Mouse (Mus musculus) CH12F3 (cell line): ENCODE measurements around the gene Heatr4.

Experiments used
- in situ Hi-C: fragments of 300-500 bp; cut with MboI; formaldehyde crosslinking; loops from 2 replicates; pipeline ENCODE4 v1.14.3; 2020; ENCODE audit warnings: low sequenced_read_pairs

The Heatr4 gene

DNA sequence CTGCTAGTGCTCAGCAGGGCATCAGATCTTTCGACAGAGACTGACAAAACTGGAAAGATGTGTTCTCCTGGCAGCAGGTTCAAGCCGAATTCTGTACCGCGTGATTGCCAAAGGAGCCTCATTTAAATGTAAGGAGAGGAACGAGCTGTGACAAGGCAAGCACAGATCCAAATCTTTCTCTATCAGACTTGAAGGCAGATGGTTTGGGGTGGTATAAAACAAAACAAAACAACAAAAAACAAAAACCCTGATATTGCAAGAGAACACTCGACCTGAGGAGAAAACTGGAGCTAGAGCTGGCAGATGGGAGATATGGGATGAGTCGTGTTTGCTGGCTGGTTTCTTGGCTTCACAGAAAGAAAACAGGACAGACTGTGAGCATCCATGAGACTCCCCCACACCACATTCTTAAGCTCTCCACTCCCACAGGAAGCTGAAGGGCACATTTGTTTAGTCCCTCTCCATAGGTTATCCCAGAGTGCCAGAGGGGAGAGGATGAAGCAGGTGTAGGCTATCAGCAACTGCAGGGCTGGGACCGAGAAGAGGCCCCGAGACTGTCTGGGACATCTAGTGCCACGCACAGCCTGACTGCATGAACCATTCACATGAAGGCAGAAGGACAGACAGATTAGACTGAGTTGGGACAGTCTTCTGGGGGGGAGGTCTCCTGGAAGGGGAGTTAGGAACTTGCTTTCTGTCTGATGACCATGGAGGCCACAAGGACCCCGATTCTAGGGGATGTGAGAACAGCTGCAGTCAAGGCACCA lies 13.9 kb upstream of the Heatr4 start:
- in situ Hi-C loops: no loop called here

DNA sequence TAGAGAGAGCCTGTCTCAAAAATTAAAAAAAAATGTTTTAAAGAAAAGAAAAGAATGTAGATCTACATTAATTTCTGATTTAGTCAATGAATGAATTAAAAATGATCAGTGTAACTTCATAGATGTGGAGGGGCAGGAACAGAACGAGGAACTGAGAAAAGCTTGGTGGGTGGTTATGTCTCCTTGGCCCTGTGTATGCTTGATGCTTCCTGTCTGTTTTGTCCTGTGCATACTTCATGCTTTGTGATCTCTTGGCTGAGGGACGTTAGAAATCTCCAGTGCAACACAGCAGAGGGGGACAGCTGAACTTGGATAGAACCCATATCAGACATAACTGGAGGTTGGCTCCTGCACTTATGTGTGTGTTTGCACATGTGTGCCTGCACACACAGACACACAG lies 12.6 kb upstream of the Heatr4 start:
- in situ Hi-C loops: no loop called here

DNA sequence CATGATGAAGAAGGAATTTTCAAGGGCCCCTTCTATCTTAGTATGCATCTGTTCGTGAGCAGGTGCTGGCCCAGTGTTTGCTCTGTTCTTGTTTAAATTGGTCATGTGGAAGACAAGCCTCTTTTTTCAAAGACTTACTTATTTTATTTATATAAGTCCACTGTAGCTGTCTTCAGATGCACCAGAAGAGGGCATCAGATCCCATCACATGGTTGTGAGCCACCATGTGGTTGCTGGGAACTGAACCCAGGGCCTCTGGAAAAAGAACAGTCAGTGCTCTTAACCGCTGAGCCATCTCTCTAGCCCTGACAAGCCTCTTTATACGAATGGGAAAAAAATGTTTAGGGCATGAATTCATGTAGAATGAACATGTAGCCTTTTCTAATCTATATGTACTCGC lies 4.7 kb upstream of the Heatr4 start:
- in situ Hi-C loops: no loop called here

DNA sequence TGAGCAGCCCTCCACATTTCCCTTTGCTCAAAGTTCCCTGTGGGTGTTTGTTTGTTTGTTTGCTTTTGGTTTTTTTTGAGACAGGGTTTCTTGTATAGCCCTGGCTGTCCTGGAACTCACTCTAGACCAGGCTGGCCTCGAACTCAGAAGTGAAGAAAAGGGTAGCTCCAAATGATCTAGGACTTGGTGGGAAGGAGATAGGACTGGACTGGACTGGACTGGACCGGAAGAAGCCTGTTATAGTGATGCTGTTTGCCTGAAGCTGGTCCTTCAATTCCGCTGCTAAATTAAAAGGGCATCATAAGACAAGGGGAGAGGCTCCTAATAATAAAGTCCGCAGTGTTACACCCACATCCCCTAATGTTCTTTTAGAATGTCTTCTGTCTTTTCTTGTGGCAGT lies 3.8 kb upstream of the Heatr4 start:
- in situ Hi-C loops: no loop called here

DNA sequence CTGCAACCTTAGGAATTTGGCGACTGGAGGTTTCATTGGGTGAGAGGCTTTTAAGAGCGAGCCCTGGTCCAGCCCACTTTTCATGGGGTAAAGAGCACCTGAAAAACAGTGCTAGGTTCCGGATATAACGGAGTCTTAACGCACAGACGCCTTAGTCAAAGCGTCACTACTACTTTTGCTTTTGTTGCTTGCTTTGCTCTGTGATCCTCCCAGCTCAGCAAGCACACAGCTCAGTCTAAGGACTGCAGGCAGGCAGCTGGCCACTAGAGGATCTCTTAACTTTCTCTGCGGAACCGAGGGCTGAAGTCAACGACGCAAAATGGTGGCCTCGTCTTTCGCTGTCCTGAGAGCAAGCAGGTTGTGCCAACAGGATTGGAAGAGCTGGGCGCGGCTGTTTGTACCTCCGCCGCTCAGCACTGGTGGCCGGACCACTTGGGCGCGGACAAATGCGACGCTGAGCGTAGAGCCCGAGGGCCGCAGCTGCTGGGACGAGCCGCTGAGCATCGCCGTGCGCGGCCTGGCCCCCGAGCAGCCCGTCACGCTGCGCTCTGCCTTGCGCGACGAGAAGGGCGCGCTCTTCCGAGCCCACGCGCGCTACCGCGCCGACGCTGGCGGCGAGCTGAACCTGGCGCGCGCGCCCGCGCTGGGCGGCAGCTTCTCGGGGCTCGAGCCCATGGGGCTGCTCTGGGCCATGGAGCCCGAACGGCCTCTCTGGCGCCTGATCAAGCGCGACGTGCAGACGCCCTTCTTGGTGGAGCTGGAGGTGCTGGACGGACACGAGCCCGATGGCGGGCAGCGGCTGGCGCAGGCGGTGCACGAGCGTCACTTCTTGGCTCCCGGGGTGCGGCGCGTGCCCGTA lies 3.2 kb upstream of the Heatr4 start, which contains the start of gene Acot2:
Gene Acot2, plus strand, starts transcription at position 279 of the 859 bp plus-strand sequence.
- in situ Hi-C loops: no loop called here

DNA sequence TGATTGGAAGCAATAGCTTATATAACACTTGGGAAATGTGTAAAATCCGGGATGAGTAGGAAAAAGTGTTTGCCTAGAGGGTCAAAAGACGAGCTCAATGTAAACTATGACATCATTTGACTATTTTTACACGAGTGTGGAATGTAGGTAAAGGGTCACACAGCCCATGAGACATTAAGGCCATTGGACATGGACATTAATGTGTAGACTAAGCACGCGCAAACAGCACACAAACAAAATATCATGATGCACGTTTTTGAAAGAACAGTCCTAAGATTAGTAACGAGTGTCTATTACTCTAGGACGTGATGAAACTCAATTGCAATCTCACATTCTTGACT lies 2.6 kb upstream of the Heatr4 start:
- in situ Hi-C loops: no loop called here

DNA sequence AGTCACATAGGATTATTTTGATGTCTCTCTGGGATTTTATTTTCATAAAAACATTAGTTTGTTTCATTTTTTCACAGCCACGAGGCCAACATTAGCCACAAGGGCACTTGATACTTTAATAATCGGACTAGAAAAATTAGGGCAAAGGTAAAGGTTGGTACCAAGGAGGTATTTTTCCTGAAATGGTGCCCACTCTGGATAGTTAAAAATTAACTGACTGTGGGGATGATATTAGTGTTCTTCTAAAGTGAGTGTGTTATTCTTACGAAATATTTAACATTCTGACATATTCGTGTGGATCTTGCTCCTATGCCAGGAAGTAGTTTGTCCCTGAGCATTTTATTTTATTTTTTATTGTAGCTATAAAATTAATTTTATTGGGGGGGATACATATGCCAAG lies 3.0 kb downstream of the Heatr4 start:
- in situ Hi-C loops: no loop called here

DNA sequence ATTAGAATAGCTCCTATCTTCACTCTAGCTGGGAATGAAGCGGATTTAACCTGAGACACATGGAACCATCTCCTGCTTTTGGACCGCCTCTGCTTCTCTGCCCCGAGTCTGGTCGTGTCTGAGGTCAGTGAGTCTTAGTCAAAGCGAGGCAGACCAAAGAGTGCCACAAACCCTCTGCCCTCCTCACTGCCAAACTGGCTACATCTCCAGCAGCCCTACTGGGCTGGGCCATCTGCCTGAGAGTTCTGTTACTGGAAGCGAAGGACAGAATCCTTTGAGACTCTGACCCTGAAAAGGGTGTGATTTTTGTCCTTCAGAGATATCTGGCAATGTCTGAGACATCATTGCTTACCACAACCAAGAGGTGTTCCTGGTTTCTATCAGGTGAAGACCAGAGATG lies 5.8 kb downstream of the Heatr4 start:
- in situ Hi-C loops: no loop called here

DNA sequence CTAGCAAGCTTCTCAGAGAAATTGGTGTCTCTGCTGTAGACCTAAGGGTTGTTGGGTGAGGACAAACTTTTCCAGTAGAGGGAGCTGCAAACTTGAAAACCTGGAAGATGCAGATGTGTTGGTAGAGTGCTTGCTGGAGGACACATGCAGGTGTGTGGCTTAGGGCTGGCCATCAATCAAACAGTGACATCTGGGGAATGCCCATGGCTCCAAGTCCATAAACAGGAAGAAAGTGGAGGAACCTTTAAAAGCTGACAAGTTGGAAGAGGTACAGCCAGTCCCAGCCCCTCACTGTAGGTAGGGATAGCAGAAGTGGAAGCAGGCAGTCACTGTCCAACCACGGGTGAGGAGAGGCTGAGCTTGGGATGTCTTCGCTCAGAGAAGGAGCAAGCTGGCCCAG lies 12.5 kb downstream of the Heatr4 start:
- in situ Hi-C loops: no loop called here

DNA sequence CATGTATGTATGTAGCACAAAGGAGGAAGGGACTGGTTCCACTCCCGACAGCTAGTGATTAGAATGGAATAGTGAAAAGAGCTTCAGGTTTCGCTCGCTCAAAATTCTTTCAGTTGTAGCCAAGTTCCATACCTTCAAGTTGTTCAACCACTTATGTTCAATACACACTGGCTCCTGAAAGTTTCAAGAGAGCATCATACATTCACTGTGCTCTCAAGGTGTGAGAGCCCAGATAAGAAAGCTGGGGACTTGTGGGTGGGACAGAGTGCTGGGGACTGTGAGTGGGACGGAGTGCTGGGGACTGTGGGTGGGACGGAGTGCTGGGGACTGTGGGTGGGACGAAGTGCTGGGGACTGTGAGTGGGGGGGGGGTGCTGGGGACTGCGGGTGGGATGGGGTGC lies 19.4 kb downstream of the Heatr4 start:
- in situ Hi-C loops: no loop called here

DNA sequence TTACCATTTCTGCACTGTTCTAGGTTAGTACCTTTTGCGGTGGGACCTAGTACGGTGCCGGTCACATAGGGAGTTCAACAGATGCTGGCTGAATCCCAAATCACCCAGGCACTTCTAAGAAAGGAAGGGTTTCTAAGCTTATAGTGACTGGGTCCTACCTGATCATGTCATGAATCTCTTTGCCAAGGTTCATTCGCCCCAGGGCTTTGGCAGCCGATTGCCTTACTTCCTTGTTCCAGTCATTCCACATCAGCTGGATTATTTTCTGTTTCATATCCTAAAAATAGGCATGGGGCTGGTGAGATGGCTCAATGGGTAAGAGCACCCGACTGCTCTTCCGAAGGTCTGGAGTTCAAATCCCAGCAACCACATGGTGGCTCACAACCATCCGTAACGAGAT lies 26.4 kb downstream of the Heatr4 start:
- in situ Hi-C loops: no loop called here

DNA sequence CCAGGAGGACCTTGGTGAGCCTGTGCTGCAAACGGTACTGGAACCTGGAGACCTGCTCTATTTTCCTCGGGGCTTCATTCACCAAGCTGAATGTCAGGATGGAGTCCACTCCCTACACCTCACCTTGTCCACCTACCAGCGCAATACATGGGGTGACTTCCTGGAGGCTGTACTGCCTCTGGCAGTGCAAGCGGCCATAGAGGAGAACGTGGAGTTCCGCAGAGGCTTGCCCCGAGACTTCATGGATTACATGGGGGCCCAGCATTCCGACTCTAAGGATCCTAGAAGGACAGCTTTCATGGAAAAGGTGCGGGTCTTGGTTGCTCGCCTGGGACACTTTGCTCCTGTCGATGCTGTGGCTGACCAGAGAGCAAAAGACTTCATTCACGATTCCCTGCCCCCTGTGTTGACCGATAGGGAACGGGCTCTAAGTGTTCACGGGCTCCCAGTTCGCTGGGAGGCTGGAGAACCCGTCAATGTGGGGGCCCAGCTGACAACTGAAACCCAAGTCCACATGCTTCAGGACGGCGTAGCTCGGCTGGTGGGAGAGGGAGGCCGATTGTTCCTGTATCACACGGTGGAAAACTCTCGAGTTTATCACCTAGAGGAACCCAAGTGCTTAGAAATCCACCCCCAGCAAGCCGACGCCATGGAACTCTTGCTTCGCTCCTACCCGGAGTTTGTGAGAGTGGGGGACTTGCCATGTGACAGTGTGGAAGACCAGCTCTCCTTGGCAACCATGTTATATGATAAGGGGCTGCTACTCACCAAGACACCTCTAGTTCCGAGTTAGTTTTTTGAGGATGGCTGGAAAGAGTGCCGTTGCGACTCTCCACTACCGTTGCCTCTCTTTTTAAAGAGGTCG lies 32.7 kb downstream of the Heatr4 start:
- in situ Hi-C loops: no loop called here

DNA sequence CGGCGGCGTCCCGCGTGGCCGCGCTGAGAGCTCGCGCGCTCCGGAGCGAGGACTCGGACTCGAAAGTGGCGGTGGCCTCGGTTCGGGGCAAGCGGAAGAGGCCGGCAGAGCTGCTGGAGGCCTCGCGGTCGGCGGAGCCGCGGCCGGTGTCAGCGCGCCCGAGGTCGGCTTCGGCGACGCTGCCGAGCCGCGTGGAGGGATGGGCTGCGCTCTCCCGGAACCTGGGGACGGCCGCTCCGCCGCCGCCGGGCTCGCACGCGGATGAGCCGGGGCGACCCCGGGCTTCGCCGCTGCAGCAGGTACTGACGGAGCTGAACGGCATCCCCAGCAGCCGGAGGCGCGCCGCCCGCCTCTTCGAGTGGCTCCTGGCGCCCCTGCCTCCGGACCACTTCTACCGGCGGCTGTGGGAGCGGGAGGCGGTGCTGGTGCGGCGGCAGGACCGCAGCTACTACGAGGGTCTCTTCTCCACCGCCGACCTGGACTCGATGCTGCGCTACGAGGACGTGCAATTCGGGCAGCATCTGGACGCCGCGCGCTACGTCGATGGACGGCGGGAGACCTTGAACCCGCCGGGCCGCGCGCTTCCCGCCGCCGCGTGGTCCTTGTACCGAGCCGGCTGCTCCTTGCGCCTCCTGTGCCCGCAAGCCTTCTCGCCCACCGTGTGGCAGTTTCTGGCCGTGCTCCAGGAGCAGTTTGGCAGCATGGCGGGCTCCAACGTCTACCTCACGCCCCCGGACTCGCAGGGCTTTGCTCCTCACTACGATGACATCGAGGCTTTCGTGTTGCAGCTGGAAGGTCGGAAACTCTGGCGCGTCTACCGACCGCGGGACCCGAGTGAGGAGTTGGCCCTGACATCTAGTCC lies 33.6 kb downstream of the Heatr4 start:
- in situ Hi-C loops: no loop called here

DNA sequence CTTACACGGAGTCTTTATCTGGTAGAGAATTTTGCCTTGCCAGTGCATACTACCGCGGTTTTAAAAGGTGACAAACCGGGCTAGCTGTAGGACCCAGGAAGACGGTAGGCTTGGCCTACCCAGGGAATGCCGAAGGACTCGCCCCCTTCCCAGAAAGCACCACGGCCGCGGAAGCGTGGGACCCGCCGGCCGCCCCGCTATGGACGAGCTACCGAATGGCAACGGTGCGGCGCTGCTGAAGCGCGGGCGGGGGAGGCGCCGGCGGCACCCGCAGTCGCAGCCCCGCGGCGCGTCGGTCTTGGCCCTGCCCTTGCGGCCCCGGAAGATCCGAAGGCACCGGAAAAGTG lies 34.2 kb downstream of the Heatr4 start, which contains the start of gene Riox1:
Gene Riox1, plus strand, starts transcription at position 116 of the 347 bp plus-strand sequence.
- in situ Hi-C loops: no loop called here

DNA sequence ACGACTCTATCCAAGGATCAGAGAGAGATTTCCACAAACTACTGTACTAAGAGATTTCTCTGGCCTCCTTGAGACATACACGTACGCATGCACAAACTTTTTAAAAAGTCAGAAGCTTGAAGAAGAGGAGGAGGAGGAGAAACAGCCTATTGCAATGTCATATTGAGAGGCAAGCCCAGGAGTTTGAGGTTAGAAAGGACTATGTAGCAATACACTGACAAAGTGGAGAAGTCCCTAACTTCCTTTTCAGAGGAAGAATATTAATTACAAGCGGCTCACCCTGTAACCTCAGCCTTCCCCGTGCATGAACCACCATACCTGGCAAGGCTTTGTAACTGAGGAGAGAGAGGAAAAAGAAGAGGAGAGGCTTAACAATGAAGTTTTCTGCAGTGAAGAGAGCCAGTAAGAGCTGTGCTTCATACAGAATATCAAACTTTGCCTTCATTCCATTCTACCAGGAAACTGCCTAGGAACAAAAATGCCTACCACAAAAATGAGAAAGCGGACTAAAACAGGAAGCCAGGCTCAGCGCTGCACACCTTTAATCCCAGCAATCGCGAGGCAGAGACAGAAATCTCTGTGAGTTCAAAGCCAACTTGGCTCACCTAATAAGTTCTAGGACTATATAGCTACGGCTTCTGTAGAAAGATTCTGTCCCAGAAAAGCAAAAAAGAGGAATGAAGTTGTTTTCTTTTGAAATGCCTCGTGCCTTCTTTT lies 34.7 kb downstream of the Heatr4 start:
- in situ Hi-C loops: loop anchor here (25.0 kb wide), 1 partner anchor 238 kb away; no protein-coding TSS in a partner anchor

DNA sequence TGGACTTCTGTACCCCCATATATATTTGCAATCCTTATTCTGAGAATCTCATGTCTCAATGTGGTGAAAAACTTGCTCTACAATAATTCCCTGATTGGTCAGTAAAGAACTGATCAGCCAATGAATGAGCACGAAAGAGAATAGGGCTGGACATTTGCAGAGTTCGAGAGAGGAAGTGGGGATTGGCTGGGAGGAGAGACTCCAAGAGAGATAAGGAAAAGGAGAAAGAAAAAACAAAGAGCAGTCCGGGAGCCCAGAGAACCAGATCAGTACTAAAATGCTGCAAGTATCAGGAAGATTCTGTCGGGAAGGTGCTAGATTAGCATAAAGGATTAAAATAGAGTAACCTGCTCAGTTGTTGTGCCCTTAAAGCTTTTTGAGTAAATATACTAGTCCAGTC lies 35.6 kb downstream of the Heatr4 start:
- in situ Hi-C loops: loop anchor here (25.0 kb wide), 1 partner anchor 237 kb away; no protein-coding TSS in a partner anchor

DNA sequence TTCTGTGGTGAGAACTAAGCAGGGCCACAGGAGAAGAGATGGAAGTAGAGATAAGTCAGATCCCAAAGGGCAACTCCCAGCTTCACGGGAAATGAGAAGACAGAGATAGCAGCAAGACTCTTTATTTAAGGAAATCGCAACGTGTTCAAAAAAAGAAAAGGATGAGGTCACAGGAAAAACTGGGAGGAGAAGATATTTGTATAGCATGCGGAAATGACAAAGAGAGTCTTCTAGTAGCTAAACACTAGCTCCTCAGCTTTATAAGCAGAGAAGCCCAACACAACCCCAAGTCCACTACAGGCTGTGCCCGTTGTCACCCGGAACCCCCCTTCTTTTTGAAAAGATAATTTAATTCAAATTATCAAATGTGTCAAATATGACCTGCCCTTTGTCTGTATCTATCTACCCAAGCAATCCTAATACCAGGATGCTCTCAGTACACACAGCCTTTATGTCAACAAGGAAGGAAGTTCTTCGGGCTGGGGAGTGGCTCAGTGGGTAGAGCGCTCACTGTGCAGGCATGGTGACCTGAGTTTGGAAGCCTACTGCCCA lies 37.3 kb downstream of the Heatr4 start:
- in situ Hi-C loops: loop anchor here (25.0 kb wide), 1 partner anchor 235 kb away; no protein-coding TSS in a partner anchor

DNA sequence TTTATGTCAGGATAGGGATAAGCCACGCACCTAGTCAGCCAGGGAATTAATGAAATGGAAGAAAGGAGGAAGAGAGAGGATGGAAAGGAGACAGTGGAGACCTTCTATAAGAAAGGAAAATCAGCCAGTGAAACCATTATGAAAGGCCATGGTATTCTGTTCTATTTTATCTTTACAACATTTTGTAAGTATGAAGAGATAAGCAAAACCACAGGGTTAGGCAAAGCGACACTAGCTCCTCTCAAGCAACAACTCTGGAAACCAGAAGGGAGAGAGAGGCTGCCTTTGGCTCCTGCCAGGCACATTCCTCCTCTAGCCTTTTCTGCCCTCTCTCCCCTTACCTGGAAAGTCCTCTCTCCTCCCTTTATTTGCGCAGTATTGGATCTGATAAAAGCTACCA lies 42.7 kb downstream of the Heatr4 start:
- in situ Hi-C loops: loop anchor here (25.0 kb wide), 1 partner anchor 230 kb away; no protein-coding TSS in a partner anchor

DNA sequence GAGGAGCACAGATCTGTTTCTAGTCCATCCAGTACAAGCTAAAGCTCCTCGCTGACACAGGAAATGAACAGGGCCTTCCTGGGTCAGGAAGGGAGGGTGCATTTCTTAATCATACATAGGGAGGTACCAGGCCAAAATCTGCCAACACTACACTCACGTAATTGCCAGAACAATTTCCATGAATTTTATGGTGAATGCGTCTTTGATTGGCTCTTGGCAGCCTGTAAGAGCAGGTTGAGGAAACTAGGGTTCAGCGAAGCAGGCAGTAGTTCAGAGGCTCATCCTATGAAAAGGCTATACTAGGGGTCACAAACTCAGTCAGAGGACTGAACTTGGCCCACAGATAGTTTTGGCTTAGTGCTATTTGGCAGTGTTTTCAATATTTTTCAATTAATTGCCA lies 44.6 kb downstream of the Heatr4 start:
- in situ Hi-C loops: loop anchor here (25.0 kb wide), 1 partner anchor 228 kb away; no protein-coding TSS in a partner anchor
